Mouse (Mus musculus) hindbrain, embryonic 16.5 days (tissue): ENCODE measurements at regions not wholly inside any gene's neighbourhood (a gene's known extent, or its start where the extent isn't known, plus 50 kb on each side); places are given as distances from the start of the nearest gene placed in this dataset.

ENCODE experiments used
- ATAC-seq: fragments of 200-750 bp; cut with Nextera tagmentation; 2 replicates; pipeline ENCODE4 v1.8.0; 2017; ENCODE audit warnings: moderate TSS enrichment, moderate library complexity
- H3K27ac ChIP-seq: fragments of 300-500 bp; sonication (generic); 2 replicates; pipeline ENCODE4 v1.5.1; 2014; ENCODE audit warnings: low read depth, mild to moderate bottlenecking, control low read depth, low read length, moderate library complexity
- H3K27me3 ChIP-seq: fragments of 300-500 bp; sonication (generic); replicated peaks from 2 replicates; pipeline ENCODE4 v1.6.1; 2014; ENCODE audit warnings: low read length; ENCODE audit not compliant: control insufficient read depth, insufficient read depth
- H3K36me3 ChIP-seq: fragments of 300-500 bp; sonication (generic); 2 replicates; pipeline ENCODE4 v1.6.1; 2014; ENCODE audit warnings: mild to moderate bottlenecking, low read length, moderate library complexity, mixed read lengths; ENCODE audit not compliant: control insufficient read depth, insufficient read depth
- H3K4me1 ChIP-seq: fragments of 300-500 bp; sonication (generic); 2 replicates; pipeline ENCODE4 v1.6.1; 2014; ENCODE audit warnings: low read depth, low read length; ENCODE audit not compliant: control insufficient read depth, insufficient read depth
- H3K4me2 ChIP-seq: fragments of 300-500 bp; sonication (generic); 2 replicates; pipeline ENCODE4 v1.6.1; 2014; ENCODE audit warnings: mild to moderate bottlenecking, low read length, control low read depth, moderate library complexity
- H3K4me3 ChIP-seq: fragments of 300-500 bp; sonication (generic); 2 replicates; pipeline ENCODE4 v1.5.1; 2014; ENCODE audit warnings: mild to moderate bottlenecking, low read length, control low read depth, moderate library complexity
- H3K9ac ChIP-seq: fragments of 300-500 bp; sonication (generic); 2 replicates; pipeline ENCODE4 v1.6.1; 2014; ENCODE audit warnings: low read depth, mild to moderate bottlenecking, control low read depth, low read length, moderate library complexity
- H3K9me3 ChIP-seq: fragments of 300-500 bp; sonication (generic); 2 replicates; pipeline ENCODE4 v1.6.1; 2014; ENCODE audit warnings: mild to moderate bottlenecking, low read length, moderate library complexity; ENCODE audit not compliant: control insufficient read depth
- WGBS: fragments of 180-500 bp; shearing (Covaris S2); extraction: QIAGEN DNeasy Blood & Tissue Kit; methylation state at CpG from one replicate; pipeline ENCODE4 v1.1.7; 2014; 5-methylcytosine and 5-hydroxymethylcytosine counted together

DNA sequence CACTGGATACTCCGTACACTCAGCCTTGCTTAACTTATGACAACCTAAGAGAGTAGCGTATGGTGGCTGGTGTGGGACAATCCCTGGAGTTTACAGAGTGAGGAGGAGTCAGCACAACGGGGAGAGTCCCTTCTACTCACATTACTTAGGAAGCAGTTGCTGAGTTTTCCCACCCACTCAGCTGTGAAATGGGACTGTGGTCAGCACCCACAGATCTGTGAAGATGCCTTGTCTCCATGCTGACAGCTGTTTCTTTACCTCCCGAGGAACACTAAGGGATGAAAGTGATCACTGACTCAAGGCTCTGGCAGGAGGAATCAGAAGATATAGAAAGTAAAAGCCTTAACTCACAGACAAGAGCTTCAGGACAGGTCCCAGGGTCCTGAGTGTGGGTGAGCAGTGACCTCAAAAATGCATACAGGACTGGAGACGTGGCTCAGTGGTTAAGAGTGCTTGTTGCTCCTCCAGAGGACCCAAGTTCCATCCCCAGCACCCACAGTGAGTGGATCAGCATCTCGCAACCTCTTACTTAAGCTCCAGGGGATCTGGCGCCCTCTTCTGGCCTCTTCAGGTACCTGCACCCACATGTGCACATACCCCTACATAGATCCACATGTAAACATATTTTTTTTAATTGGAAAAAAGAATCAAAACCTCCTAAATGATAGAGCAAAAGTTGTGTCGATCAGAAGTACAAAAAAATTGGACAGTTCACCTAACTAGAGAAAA lies 97.8 kb downstream of the Kctd15 start:
- Histone ChIP-seq H3K27me3 (no peaks in the 10 kb centered on the region), H3K9me3 (no peaks in the 10 kb centered on the region; the same call in 1 of the 2 replicates), H3K4me1 (no peaks in the 10 kb centered on the region), H3K4me2 (no peak overlapping the region), H3K9ac (no peak overlapping the region), H3K27ac (no peak overlapping the region), H3K36me3 (no peaks in the 10 kb centered on the region), H3K4me3 (no peak overlapping the region)
- whole genome bisulfite sequencing = 90% methylated on average over 8 of the region's 8 CpGs
- no peak for ATAC-seq

DNA sequence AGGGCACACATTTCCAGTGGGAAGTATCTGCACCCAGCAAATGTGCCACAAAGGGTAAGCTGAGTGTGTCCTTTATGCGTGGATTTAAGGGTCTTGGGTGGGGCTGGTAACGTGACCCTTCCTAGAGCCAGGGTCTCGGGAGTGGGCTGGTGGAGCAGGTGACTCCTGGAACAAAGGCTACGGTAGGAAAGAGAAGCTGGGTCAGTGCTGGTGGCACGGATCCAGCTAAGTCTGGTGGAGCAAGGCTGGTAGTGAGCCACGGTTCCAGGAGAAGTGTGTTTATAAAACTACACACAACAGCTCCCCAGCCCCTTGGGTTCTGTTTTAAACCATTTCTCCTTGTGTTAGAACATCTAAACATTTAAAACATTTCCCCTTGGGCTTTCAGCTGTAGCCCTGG lies 101.3 kb downstream of the Kctd15 start:
- no peak overlapping the region for H3K9ac ChIP-seq
- H3K4me3 ChIP-seq = no peak overlapping the region
- H3K27me3 ChIP-seq = no peaks in the 10 kb centered on the region
- H3K36me3 ChIP-seq = no peaks in the 10 kb centered on the region
- WGBS = 67% methylated on average over 6 of the region's 6 CpGs
- no peak overlapping the region for H3K4me2 ChIP-seq
- no peaks in the 10 kb centered on the region; the same call in 1 of the 2 replicates for H3K9me3 ChIP-seq
- ATAC-seq = no peak
- H3K27ac ChIP-seq = no peak overlapping the region
- no peaks in the 10 kb centered on the region for H3K4me1 ChIP-seq

DNA sequence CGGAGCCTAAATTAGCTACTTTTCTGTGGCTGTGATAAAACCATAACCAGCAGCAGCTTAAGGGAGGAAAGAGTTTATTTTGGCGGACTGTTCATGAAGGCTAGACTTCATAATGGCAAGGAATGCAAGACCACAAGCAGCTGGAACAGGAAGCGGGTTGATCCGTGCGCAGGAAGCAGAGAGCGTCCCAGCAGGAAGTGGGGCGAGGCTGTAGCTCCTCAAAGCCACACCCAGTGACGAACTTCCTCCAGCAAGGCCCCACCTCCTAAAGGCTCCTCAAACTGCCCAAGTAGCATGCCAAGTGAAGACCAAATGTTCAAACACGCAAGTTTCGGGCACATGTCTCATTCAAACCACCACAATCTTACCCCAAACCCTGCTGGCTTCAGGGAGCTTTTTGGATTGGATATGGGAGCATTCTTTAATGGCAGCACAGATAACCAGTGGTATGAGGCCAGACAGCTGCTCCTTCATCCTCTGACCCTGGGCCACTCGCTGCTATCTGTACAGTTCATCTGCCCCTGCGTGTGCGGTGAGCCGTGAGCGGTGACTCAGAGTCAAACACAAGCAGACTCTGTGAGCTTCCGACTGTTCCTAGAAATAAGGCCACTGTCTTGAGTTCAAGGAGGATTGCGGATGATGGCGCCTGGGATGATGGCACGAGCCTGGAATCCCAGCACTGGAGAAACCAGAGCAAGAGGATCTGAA lies 109.8 kb downstream of the Kctd15 start:
- H3K4me1 ChIP-seq = no peaks in the 10 kb centered on the region
- H3K4me3 ChIP-seq = no peak overlapping the region
- no peaks in the 10 kb centered on the region for H3K36me3 ChIP-seq
- H3K27ac ChIP-seq = no peak overlapping the region
- H3K9ac ChIP-seq = no peak overlapping the region
- H3K4me2 ChIP-seq = no peak overlapping the region
- no peaks in the 10 kb centered on the region for H3K9me3 ChIP-seq
- 88% methylated on average over 19 of the region's 19 CpGs for WGBS
- H3K27me3 ChIP-seq = no peaks in the 10 kb centered on the region
- ATAC-seq = no peak

DNA sequence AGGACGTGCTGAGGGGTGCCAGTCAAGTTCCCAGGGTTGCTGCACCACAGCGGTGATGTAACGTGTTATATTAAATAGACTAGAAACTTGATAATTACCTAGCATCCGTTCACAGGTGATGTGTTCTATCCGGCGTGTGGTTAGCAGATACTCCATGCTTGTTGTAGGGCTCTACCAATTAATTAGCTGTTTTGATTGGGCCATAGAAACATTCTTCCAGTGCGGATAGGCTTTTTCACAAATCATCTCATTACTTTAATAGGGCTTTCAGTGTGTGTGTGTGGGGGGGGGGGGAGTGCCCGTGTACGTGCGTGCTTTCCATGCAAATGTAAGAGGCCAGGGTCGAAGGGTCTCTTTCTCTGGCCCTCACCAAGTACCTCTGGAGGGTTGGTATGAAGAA lies 110.6 kb downstream of the Kctd15 start:
- Histone ChIP-seq H3K4me1 (no peaks in the 10 kb centered on the region), H3K36me3 (no peaks in the 10 kb centered on the region), H3K9ac (no peak overlapping the region), H3K27ac (no peak overlapping the region), H3K4me2 (no peak overlapping the region), H3K9me3 (no peaks in the 10 kb centered on the region), H3K4me3 (no peak overlapping the region), H3K27me3 (no peaks in the 10 kb centered on the region)
- 77% methylated on average over 11 of the region's 11 CpGs for WGBS
- ATAC-seq = no peak

DNA sequence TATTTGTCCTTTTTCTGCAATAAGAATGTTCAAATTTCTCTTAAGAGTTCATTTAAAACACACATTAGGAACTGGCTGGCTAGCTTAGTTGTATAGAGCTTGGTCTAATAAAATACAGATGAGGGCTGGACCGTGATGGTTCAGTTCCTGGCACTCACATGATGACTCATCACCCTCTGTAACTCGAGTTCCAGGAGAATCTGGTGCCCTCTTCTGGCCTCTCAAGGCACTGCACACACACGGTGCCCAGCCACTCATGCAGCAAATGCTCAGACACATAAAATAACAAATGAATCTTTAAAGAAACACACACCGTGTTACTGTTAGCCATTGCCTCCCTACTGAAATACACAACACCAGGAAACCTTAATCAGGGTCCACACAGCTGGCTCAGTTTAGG lies 114.6 kb downstream of the Kctd15 start:
- Histone ChIP-seq H3K4me3 (no peak overlapping the region), H3K36me3 (no peaks in the 10 kb centered on the region), H3K4me2 (no peak overlapping the region), H3K9ac (no peak overlapping the region), H3K27me3 (no peaks in the 10 kb centered on the region), H3K9me3 (no peaks in the 10 kb centered on the region), H3K4me1 (no peaks in the 10 kb centered on the region), H3K27ac (no peak overlapping the region)
- 81% methylated on average over 4 of the region's 4 CpGs for WGBS
- no peak for ATAC-seq

DNA sequence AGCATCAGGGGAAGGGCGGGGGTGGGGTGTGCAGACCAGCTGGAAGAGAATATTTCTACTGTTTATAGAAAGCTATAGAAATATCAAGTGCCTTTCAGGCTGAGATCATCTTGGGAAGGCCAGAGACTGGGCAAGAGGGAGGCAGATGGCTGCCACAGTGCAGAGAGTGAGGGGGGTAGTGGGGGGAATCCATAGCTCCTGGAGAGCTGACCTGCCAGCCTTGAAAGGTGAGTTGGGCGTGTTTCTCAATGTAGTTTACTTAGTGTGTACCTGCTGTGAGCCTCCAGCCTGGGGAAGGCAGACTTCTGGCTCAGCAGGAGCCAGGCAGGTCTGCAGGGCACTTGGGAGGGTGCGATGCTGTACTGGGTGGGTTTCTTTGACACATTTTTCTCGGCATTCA lies 115.5 kb downstream of the Kctd15 start:
- no peak overlapping the region for H3K27ac ChIP-seq
- H3K9me3 ChIP-seq = no peaks in the 10 kb centered on the region
- H3K4me1 ChIP-seq = no peaks in the 10 kb centered on the region
- no peak overlapping the region for H3K4me3 ChIP-seq
- no peak for ATAC-seq
- H3K27me3 ChIP-seq = no peaks in the 10 kb centered on the region
- H3K9ac ChIP-seq = no peak overlapping the region
- H3K4me2 ChIP-seq = no peak overlapping the region
- 70% methylated on average over 4 of the region's 4 CpGs for WGBS
- H3K36me3 ChIP-seq = no peaks in the 10 kb centered on the region

DNA sequence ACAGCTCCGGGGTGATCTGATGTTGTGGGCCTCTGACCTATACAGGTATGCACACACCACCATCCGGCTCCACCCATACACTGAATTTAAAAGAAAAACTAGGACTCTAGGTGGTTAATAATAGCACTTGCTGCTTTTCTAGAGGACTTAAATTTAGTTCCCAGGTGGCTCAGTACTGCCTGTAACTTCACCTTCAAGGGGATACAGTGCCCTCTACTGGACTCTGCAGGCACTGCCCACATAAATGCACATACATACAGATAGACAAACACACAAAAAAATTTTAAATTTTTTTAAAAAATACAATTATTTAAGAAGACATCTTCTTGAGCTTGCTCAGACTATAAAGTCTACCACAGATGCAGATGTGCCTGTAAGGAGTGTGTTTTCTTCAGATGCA lies 116.7 kb downstream of the Kctd15 start:
- Histone ChIP-seq H3K9ac (no peak overlapping the region), H3K27me3 (no peaks in the 10 kb centered on the region), H3K4me3 (no peak overlapping the region), H3K27ac (no peak overlapping the region), H3K36me3 (no peaks in the 10 kb centered on the region), H3K9me3 (no peaks in the 10 kb centered on the region), H3K4me2 (no peak overlapping the region), H3K4me1 (no peaks in the 10 kb centered on the region)
- WGBS = 100% methylated on average over 2 of the region's 2 CpGs
- no peak for ATAC-seq

DNA sequence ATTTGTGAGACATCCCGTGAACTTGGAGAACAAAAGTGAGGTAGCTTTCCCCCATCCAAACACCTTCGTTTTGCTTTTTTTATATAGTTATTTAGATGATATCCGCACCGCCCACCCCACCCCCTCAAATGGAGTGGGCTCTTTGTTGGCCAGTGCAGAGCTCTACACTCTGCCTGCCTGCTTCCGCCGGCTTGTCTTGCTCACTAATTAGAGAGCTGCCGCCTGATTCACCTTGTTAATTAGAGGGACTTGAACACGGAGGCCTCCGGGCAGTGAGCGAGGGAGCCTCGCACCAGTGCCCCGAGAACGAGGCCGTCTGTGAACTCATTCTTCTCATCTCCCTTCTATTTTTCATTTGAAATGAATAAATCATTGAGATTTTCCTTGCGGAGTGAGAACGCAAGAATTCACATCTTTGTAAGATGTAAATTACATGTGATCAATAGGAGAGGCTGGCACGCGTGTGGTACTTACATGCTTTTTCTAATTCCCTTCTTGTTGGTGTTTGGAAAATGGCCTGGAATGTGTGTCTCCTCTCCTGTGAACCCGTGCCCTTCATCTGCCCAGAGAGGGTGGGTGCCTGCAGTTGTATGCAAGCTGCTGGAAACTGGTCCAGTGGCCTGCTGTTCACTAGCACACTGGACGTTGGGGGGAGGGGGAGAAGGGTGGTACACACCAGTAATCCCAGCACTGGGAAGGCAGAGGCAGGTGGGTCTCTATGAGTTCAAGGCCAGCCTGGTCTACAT lies 118.0 kb downstream of the Kctd15 start:
- Histone ChIP-seq H3K9me3 (no peaks in the 10 kb centered on the region), H3K4me3 (no peak overlapping the region), H3K9ac (no peak overlapping the region), H3K4me2 (no peak overlapping the region), H3K27me3 (no peaks in the 10 kb centered on the region), H3K4me1 (no peaks in the 10 kb centered on the region), H3K27ac (no peak overlapping the region), H3K36me3 (no peaks in the 10 kb centered on the region)
- WGBS = 80% methylated on average over 20 of the region's 20 CpGs
- no peak for ATAC-seq

DNA sequence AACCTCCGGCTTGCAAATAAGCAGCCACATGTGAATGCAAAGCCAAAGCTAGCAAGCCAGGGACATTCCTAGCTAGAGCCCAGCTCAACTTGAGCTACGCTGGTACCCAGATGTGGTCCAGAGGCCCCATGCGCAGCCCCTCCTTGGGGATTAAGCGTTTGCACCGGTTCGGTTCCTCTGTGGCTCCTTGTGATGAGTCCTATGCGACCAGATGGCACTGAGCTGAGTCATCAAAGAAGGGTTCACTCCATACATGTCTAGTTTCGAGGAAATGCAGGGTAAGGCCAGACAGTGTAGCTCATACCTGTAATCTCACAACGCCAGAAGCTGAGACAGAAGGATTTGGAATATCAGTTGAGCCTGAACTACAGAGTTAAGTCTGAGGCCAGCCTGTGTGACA lies 119.4 kb downstream of the Kctd15 start:
- H3K36me3 ChIP-seq = no peaks in the 10 kb centered on the region
- no peak for ATAC-seq
- H3K27me3 ChIP-seq = no peaks in the 10 kb centered on the region
- no peak overlapping the region for H3K27ac ChIP-seq
- no peak overlapping the region for H3K4me2 ChIP-seq
- no peak overlapping the region for H3K9ac ChIP-seq
- H3K9me3 ChIP-seq = no peaks in the 10 kb centered on the region
- H3K4me1 ChIP-seq = no peaks in the 10 kb centered on the region
- H3K4me3 ChIP-seq = no peak overlapping the region
- 82% methylated on average over 9 of the region's 9 CpGs for WGBS
